Mouse (Mus musculus): ENCODE data around the gene Gm8082. TPM values are rescaled to one million over a fixed set of nuclear protein-coding genes. Genes with fewer than 3 reads are reported as not detected.

Gm8082 gene
- polyA plus RNA-seq (2015; fragmentation: Nextera tagmentation; extraction: Ambion mirVana): not detected in 2 replicates

DNA sequence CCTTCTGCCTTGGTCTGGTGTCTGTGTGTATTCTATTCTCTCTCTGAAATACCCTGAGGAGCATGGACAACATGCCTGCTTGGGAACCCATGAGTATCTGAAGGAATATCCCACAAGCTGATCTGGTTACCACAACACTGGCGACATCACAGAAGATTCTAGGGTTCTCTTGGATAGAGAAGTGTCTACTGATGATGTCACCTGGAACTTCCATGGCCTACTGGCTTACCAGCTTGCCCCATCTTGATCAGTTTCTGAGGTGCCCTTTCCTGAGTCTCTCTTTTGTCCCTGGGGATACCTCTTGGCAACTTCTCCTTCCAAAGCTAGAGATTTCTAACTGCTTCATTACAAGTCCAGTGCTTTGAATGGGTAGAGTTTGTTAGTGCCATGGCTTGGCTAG is at the start of gene Gm8082:
Gene Gm8082, minus strand, starts transcription at position 101 of the 400 bp plus-strand sequence.

GRCm38 (mm10) chr14:43015528-43015927 is 22.1 kb upstream of the Gm8082 start, which contains the start of gene Gm10376:
Gm10376 (minus strand) TSS chr14:43015628.

Other genes with a start within 250 kb of the Gm8082 start
- gene Gm3015, start 224.8 kb downstream of the Gm8082 start, polyA plus RNA-seq (2015; fragmentation: Nextera tagmentation; extraction: Ambion mirVana): not detected in 2 replicates
- gene Gm10377, start 195.6 kb downstream of the Gm8082 start, polyA plus RNA-seq (2015; fragmentation: Nextera tagmentation; extraction: Ambion mirVana): not detected in 2 replicates
- not detected in 2 replicates for gene Gm21977, start 140.1 kb downstream of the Gm8082 start, polyA plus RNA-seq (2015; fragmentation: Nextera tagmentation; extraction: Ambion mirVana)
- not detected in 2 replicates for gene Gm10376, start 22.0 kb upstream of the Gm8082 start, polyA plus RNA-seq (2015; fragmentation: Nextera tagmentation; extraction: Ambion mirVana)
- not detected in 2 replicates for gene Gm8094, start 83.0 kb upstream of the Gm8082 start, polyA plus RNA-seq (2015; fragmentation: Nextera tagmentation; extraction: Ambion mirVana)
- not detected in 2 replicates for gene Gm8104, start 107.0 kb upstream of the Gm8082 start, polyA plus RNA-seq (2015; fragmentation: Nextera tagmentation; extraction: Ambion mirVana)
- not detected in 2 replicates for gene Gm7233, start 186.2 kb upstream of the Gm8082 start, polyA plus RNA-seq (2015; fragmentation: Nextera tagmentation; extraction: Ambion mirVana)
- gene Gm8122, start 241.7 kb upstream of the Gm8082 start, polyA plus RNA-seq (2015; fragmentation: Nextera tagmentation; extraction: Ambion mirVana): not detected in 2 replicates

Measured in skeletal muscle tissue, postnatal 0 days (tissue).